Mouse (Mus musculus): ENCODE measurements at regions not wholly inside any gene's neighbourhood (a gene's known extent, or its start where the extent isn't known, plus 50 kb on each side); places are given as distances from the start of the nearest gene placed in this dataset.
A peak's percentile ranks its signal among the peaks of the same experiment; 100 is the strongest.

GRCm38 (mm10) chr13:44416986-44417385 lies 312.3 kb upstream of the Jarid2 start:
- intact Hi-C loops (cut with DNase I), result no loop called here
- no peak for DNase-seq
- Histone ChIP-seq H3K27ac (peak overlapping the region; percentile 74), H3K4me3 (0 out of 2 replicates have a peak overlapping the region, but pooled peaks have one; percentile 5)
- TF ChIP-seq CTCF (IDR thresholded peaks at IDR 0.05), result no peak

DNA sequence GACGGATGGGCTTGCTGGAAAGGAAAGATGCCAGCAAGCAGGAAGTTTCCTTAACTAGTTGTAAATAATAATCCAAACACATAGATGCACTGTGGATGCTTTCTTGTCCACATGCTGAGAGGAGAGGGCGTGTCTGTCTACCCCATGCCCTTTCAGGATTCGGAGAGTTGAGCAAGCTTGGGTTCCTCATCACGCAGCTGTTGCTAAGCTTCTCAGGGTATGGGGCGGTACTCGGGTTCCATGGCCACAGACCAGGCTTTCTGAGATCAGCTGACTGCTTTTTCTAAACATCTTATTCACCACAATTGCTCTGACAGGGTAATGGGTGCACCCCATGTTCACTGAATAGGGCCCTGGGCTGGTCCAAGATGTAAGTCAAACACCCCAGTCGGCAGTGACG lies 310.2 kb upstream of the Jarid2 start:
- peak overlapping the region; percentile 56; the same call in 1 of the 2 replicates for H3K27ac ChIP-seq
- intact Hi-C loops (cut with DNase I), result no loop called here
- TF ChIP-seq CTCF (IDR thresholded peaks at IDR 0.05), result no peak
- no peak for DNase-seq
- no peak overlapping the region for H3K4me3 ChIP-seq

DNA sequence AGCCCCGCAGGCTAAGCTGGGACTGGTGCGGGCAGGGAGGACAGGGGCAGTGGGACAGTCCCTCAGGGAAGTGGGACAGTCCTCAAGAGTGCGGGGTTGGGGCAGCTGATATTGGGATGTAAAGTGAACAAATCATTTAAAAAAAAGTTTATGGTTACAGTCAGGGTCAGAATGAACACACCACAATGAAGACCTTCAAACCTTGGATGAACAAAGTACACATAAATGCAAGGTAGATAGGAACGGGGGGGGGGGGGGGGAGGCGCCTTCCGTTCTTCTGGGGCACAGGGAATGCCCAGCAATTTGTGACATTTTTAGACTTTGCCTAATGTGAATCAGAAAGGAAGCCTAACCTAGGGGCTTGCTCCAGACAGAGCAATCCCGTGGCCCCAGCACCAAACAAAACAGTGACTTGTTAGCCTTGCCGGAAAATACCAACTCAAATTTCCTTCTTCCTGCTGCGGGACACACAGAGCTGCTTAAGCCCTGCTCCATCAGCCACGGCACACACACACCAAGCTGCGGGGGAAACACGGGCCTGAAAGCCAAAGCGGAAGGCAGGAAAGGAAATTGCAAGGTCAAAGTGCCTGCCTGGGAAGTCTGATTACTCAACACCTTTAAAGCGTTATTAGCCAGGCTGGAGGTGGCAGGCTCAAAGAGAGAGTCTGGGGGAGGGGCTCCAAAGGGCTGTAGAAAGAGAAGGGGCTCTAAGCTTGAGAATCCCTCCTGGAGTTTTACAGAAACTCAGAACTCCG lies 309.6 kb upstream of the Jarid2 start:
- H3K27ac ChIP-seq, result peak overlapping the region; percentile 56
- DNase-seq, result peak; percentile 34
- no peak for TF ChIP-seq CTCF (IDR thresholded peaks at IDR 0.05)
- H3K4me3 ChIP-seq, result peak overlapping the region; percentile 50
- intact Hi-C loops (cut with DNase I), result no loop called here

GRCm38 (mm10) chr13:44420227-44420592 lies 309.1 kb upstream of the Jarid2 start:
- Histone ChIP-seq H3K27ac (peak overlapping the region; percentile 56), H3K4me3 (peak overlapping the region; percentile 50; the same call in 1 of the 2 replicates)
- intact Hi-C loops (cut with DNase I), result no loop called here
- TF ChIP-seq CTCF (IDR thresholded peaks at IDR 0.05), result no peak
- DNase-seq, result no peak

DNA sequence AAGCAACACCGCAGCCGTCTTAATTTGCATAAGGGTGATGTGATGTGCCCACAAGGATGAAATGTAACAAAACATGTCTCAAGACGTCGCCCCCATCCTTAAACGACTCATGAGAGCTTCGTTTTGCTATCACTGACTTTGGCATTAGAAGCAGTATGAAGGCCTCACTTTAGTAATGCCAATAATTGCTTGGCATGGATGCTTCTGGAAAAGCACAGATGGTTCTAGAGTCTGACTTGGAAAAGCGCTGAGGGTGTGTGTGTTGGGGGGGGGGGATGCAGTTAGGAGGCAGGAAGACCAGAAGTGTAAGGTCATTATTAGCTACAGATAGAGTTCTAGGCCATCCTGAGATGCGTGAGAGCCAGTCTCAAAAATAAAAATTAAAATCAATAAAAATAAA lies 308.3 kb upstream of the Jarid2 start:
- intact Hi-C loops (cut with DNase I), result no loop called here
- DNase-seq, result no peak

DNA sequence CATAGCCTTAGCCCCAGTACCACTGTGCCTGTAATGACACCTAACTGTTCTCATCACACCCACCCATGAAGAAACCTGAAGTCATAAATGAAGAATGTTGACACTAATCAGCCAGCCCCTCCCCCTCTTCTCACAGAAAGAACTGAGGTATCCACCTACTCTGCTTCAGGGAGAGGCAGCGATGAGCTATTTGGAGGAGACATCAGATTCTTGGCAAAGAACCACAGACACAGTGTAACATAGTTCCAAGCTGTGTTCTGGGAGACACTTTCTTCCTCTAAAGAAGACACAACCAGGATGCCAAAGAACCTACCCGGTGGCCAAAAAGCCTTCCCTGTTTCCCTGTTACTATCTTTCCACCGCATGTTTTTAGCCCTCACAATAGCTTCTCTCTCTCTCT lies 307.8 kb upstream of the Jarid2 start:
- no peak overlapping the region for H3K4me3 ChIP-seq
- TF ChIP-seq CTCF (IDR thresholded peaks at IDR 0.05), result no peak
- peak; percentile 32 for DNase-seq
- intact Hi-C loops (cut with DNase I), result no loop called here
- no peak overlapping the region for H3K27ac ChIP-seq

More for the DNA sequence above, 308.3 kb upstream of the Jarid2 start:
- H3K27ac ChIP-seq, result no peak overlapping the region
- no peak overlapping the region for H3K4me3 ChIP-seq
- TF ChIP-seq CTCF (IDR thresholded peaks at IDR 0.05), result no peak

GRCm38 (mm10) chr13:44421922-44422321 lies 307.4 kb upstream of the Jarid2 start:
- Histone ChIP-seq H3K4me3 (no peak overlapping the region), H3K27ac (no peak overlapping the region)
- no peak for DNase-seq
- TF ChIP-seq CTCF (IDR thresholded peaks at IDR 0.05), result no peak
- intact Hi-C loops (cut with DNase I), result no loop called here

GRCm38 (mm10) chr13:44430492-44430891 lies 298.8 kb upstream of the Jarid2 start:
- H3K4me3 ChIP-seq, result no peak overlapping the region
- intact Hi-C loops (cut with DNase I), result no loop called here
- no peak for TF ChIP-seq CTCF (IDR thresholded peaks at IDR 0.05)
- DNase-seq, result no peak
- no peak overlapping the region for H3K27ac ChIP-seq

- intact Hi-C loops (cut with DNase I), result no loop called here
- no peak for DNase-seq
- no peak for TF ChIP-seq CTCF (IDR thresholded peaks at IDR 0.05)
- Histone ChIP-seq H3K4me3 (no peak overlapping the region), H3K27ac (no peak overlapping the region)
Measured at GRCm38 (mm10) chr13:44437709-44438108, 291.6 kb upstream of the Jarid2 start.

DNA sequence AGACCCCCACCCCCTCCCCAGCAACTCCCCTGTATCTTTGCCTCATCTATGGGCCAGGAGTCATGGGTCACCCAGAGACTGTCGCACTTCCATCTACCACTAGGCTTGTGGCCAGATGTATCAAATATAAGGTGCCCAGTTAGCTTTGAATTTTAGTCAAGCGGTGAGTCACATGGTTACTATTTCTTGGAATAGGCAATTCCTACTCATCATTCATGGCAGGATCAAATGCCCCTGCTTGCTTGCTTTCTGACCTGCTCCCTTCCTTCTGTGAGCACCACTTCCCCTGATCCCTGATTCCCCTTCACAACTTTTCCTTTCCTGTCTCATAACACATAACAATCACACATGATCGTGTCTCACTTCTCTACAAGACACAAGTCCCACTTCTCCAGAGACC lies 288.2 kb upstream of the Jarid2 start:
- intact Hi-C loops (cut with DNase I), result no loop called here
- 0 out of 2 replicates have a peak, but pooled peaks have one; percentile 1 for TF ChIP-seq CTCF (IDR thresholded peaks at IDR 0.05)
- H3K27ac ChIP-seq, result no peak overlapping the region
- no peak for DNase-seq
- no peak overlapping the region for H3K4me3 ChIP-seq

- Histone ChIP-seq H3K4me3 (no peak overlapping the region), H3K27ac (no peak overlapping the region)
- TF ChIP-seq CTCF (IDR thresholded peaks at IDR 0.05), result no peak
- DNase-seq, result peak; percentile 66
- intact Hi-C loops (cut with DNase I), result no loop called here
Measured at GRCm38 (mm10) chr13:44449216-44449830, 280.0 kb upstream of the Jarid2 start.

GRCm38 (mm10) chr13:44451224-44451623 lies 278.1 kb upstream of the Jarid2 start:
- no peak for TF ChIP-seq CTCF (IDR thresholded peaks at IDR 0.05)

DNA sequence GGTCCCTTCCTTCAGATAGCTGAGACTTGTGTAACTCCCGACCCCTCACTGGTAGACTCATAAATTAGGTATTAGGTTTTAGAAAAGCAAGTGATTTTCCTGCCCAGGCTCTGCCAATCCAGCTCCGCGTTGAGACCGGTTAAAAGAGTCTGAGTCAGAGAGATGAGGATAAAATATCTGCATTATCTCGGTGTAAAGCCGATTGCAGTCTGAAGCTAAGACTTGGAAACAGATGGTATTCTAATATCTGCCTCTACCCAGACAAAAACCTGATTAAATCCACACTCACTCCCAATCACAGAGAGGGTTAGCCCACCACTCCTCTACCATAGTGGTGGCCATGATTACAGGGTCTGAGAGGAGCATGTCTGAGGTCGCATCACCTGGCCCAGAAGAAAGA lies 276.1 kb upstream of the Jarid2 start:
- no peak overlapping the region for H3K27ac ChIP-seq
- no peak for DNase-seq
- no peak overlapping the region for H3K4me3 ChIP-seq
- intact Hi-C loops (cut with DNase I), result no loop called here
- TF ChIP-seq CTCF (IDR thresholded peaks at IDR 0.05), result no peak

More at GRCm38 (mm10) chr13:44451224-44451623, 278.1 kb upstream of the Jarid2 start:
- intact Hi-C loops (cut with DNase I), result no loop called here
- no peak for DNase-seq
- no peak overlapping the region for H3K27ac ChIP-seq
- no peak overlapping the region for H3K4me3 ChIP-seq

- no peak overlapping the region for H3K27ac ChIP-seq
- H3K4me3 ChIP-seq, result no peak overlapping the region
- TF ChIP-seq CTCF (IDR thresholded peaks at IDR 0.05), result no peak
- no peak for DNase-seq
- intact Hi-C loops (cut with DNase I), result no loop called here
Measured at GRCm38 (mm10) chr13:44454136-44454535, 275.1 kb upstream of the Jarid2 start.
